ENCODE assay signal across 11 mouse cellular contexts in the genomic region with DNA sequence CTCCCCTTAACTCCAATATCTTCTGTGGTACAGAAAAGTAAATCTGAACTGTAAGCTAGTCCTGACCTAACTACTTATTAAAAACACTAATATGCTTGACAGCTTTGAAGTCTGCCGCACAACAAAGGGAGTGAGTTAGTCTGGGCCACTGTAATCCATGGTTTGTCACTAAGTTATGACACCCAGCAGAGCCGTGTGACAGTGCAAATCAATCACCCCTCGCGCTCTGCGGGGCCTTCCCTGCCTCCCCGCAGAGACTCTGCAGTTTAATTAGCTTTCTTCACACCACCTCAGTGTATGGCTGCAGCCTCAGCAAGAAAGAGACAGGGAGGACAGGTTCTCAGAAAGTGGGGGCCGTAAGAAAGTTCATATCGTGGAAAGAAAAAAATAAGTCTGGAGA. TPM values are rescaled to one million over a fixed set of nuclear protein-coding genes. Genes with fewer than 3 reads are reported as not detected.
A peak's percentile ranks its signal among the peaks of the same experiment; 100 is the strongest.
DNase-seq lines count a peak whose midpoint lies in the region; ATAC-seq and TF ChIP-seq lines count a peak whose summit lies in the region.
"Had no signal": no experiment of that assay in that cellular context is flagged by ENCODE, and none has a peak within 500 bp of the region (broad histone marks: within the 10 kb centered on the region; RNA-seq: fewer than 3 reads in every experiment).

No protein-coding gene starts in this region.

- peaks cover 1% of the 10 kb centered on the region for H3K27me3 ChIP-seq in CH12.LX (replicated peaks)
- no peaks in the 10 kb centered on the region for H3K27me3 ChIP-seq in hindbrain, embryonic 12.5 days
- no peaks in the 10 kb centered on the region for H3K27me3 ChIP-seq in midbrain, embryonic 15.5 days (replicated peaks)

- in situ Hi-C loops in CH12.LX (cut with MboI; ENCODE audit: low pct_ligation_motif_present, low pct_unique_long_range_greater_than_20kb, low sequenced_read_pairs): no loop called here

- no peaks in the 10 kb centered on the region for H3K9me3 ChIP-seq in CH12.LX (replicated peaks; ENCODE audit: low read length)
- no peaks in the 10 kb centered on the region for H3K9me3 ChIP-seq in hindbrain, embryonic 12.5 days (replicated peaks)
- no peaks in the 10 kb centered on the region for H3K9me3 ChIP-seq in midbrain, embryonic 15.5 days

- H3K36me3 ChIP-seq in CH12.LX (replicated peaks in 1 of 2; ENCODE audit: control insufficient read depth in 1 of 2, insufficient read depth in 1 of 2, low read length in 1 of 2): no peaks in the 10 kb centered on the region
- no peaks in the 10 kb centered on the region for H3K36me3 ChIP-seq in hindbrain, embryonic 12.5 days
- no peaks in the 10 kb centered on the region for H3K36me3 ChIP-seq in midbrain, embryonic 15.5 days (replicated peaks)

- dilution Hi-C loops in CH12.LX (cut with MboI; ENCODE audit: extremely low pct_ligation_motif_present, extremely low pct_unique_long_range_greater_than_20kb, low sequenced_read_pairs): no loop called here

- no peak for TF ChIP-seq CTCF in CH12.LX (conservative IDR thresholded peaks at IDR 0.05 in 1 of 2, IDR thresholded peaks at IDR 0.05 in 1 of 2; ENCODE audit: low read depth in 2 of 2, low read length in 2 of 2)

- WGBS in hindbrain, embryonic 12.5 days: 4% methylated on average over 8 of the region's 8 CpGs
- WGBS in midbrain, embryonic 15.5 days: 7% methylated on average over 8 of the region's 8 CpGs

- H3K9ac ChIP-seq in CH12.LX (ENCODE audit: insufficient read depth, low read depth): no peak overlapping the region
- H3K9ac ChIP-seq in hindbrain, embryonic 12.5 days: no peak overlapping the region
- no peak overlapping the region for H3K9ac ChIP-seq in midbrain, embryonic 15.5 days

- no peak for TF ChIP-seq POLR2A in CH12.LX (IDR thresholded peaks at IDR 0.05; ENCODE audit: low read depth, low read length)

- peak overlapping the region; percentile 10 for H3K4me2 ChIP-seq in CH12.LX (ENCODE audit: insufficient read depth, low read depth, poor library complexity, severe bottlenecking)
- no peak overlapping the region; the same call in 1 of the 2 replicates for H3K4me2 ChIP-seq in hindbrain, embryonic 12.5 days (replicated peaks)
- H3K4me2 ChIP-seq in midbrain, embryonic 15.5 days: no peak overlapping the region

- no peak overlapping the region for H3K4me3 ChIP-seq in CH12.LX (replicated peaks in 1 of 3; ENCODE audit: low read depth in 2 of 3, low read length in 2 of 3, poor library complexity in 1 of 3)
- H3K4me3 ChIP-seq in hindbrain, embryonic 12.5 days: no peak overlapping the region
- H3K4me3 ChIP-seq in midbrain, embryonic 15.5 days: no peak overlapping the region

- peak; percentile 90 for ATAC-seq in hindbrain, embryonic 12.5 days (ENCODE audit: low FRiP score)
- ATAC-seq in midbrain, embryonic 15.5 days (replicated peaks): peak; percentile 60; the same call in 1 of the 2 replicates
- no peak for ATAC-seq in cerebellum, adult (ENCODE audit: insufficient number of reproducible peaks, low FRiP score, low TSS enrichment)
- ATAC-seq in megakaryocyte progenitor cell, adult 5-6 weeks (replicated peaks; ENCODE audit: poor library complexity): no peak

- peaks cover 0 to 26% of the 10 kb centered on the region in 2 experiments; a peak in 3 of 4 replicates for H3K4me1 ChIP-seq in CH12.LX (ENCODE audit: control insufficient read depth in 1 of 2, insufficient read depth in 2 of 2)
- H3K4me1 ChIP-seq in hindbrain, embryonic 12.5 days: peaks cover 45% of the 10 kb centered on the region
- peaks cover 18% of the 10 kb centered on the region for H3K4me1 ChIP-seq in midbrain, embryonic 15.5 days

- peak; percentile 66 for DNase-seq in CH12.LX (ENCODE audit: extremely low read depth)
- peak; percentile 59 for DNase-seq in embryo, embryonic 10.5 days (ENCODE audit: low spot score)
- DNase-seq in testis, postnatal 10 days (ENCODE audit: low spot score): no peak
- DNase-seq in layer of hippocampus, adult 8-10 months (ENCODE audit: low spot score in 2 of 2): no peak

- no peaks in the 10 kb centered on the region for H3K79me2 ChIP-seq in CH12.LX (replicated peaks; ENCODE audit: control insufficient read depth, extremely low read depth, insufficient read depth, poor library complexity, severe bottlenecking)

- TF ChIP-seq RAD21 in CH12.LX (IDR thresholded peaks at IDR 0.05; ENCODE audit: low read depth, low read length): no peak

- H3K27ac ChIP-seq in CH12.LX (ENCODE audit: insufficient read depth, low read depth): no peak overlapping the region
- peak overlapping the region; percentile 86 for H3K27ac ChIP-seq in hindbrain, embryonic 12.5 days
- peak overlapping the region; percentile 51 for H3K27ac ChIP-seq in midbrain, embryonic 15.5 days

- TF ChIP-seq EP300 in CH12.LX (IDR thresholded peaks at IDR 0.05; ENCODE audit: low read length): no peak; the same call in 1 of the 2 replicates

TF ChIP-seq in CH12.LX, 34 proteins besides CTCF, POLR2A, EP300 and RAD21:
- TF ChIP-seq BHLHE40 (IDR thresholded peaks at IDR 0.05; ENCODE audit: low read depth, low read length): 0 out of 2 replicates have a peak, but pooled peaks have one; percentile 1
- TF ChIP-seq NELFE (IDR thresholded peaks at IDR 0.05; ENCODE audit: low read depth, low read length): no peak
- 0 out of 2 replicates have a peak, but pooled peaks have one; percentile 27 for TF ChIP-seq ETS1 (conservative IDR thresholded peaks at IDR 0.05; ENCODE audit: low read depth, low read length)

RNA-seq across cellular contexts. Expression of gene E030025P04Rik, which starts 37.4 kb away (rescaled TPM):
- total RNA-seq in CH12.LX (2012; rRNA removed) (not detected in 2 replicates), CH12.LX (2014; rRNA removed) (not detected in 2 replicates)
- not detected in 2 replicates for polyA plus RNA-seq in CH12.LX (2012; ENCODE audit: insufficient read length, low read depth)
- polyA plus RNA-seq in hindbrain, embryonic 12.5 days (2016; fragmentation: Nextera tagmentation; extraction: Ambion mirVana): not detected in 2 replicates
- polyA plus RNA-seq in midbrain, embryonic 15.5 days (2015; fragmentation: Nextera tagmentation; extraction: Ambion mirVana): 0.15 TPM in 1 of 2 replicates, not detected in the other
- total RNA-seq in megakaryocyte progenitor cell, adult 5-6 weeks (2015): not detected in 2 replicates
- not detected in 2 replicates for total RNA-seq in megakaryocyte progenitor cell, adult 5-6 weeks (2017)
- total RNA-seq in layer of hippocampus, adult 8-10 months (2022): not detected
- total RNA-seq: megakaryocyte, adult 5-6 weeks had no signal
- polyA plus RNA-seq: cortical plate, adult 2 months; limb, embryonic 14.5 days had no signal

Comparison
In these comparisons a context has a peak if more than half of its experiments do, and no peak if none do; other contexts are left out.
1. DNase-seq: peak in CH12.LX (single experiment) and embryo, embryonic 10.5 days (single experiment); none in testis, postnatal 10 days (single experiment) and layer of hippocampus, adult 8-10 months (0 of 2).
2. ATAC-seq: peak in hindbrain, embryonic 12.5 days (single experiment) and midbrain, embryonic 15.5 days (single experiment); none in cerebellum, adult (single experiment) and megakaryocyte progenitor cell, adult 5-6 weeks (single experiment).